Mouse (Mus musculus) forebrain, embryonic 13.5 days (tissue): ENCODE results near the gene Esr2. TPM values are rescaled to one million over a fixed set of nuclear protein-coding genes. Genes with fewer than 3 reads are reported as not detected.

Experiments
- ATAC-seq: fragments of 200-750 bp; cut with Nextera tagmentation; 2 replicates; pipeline ENCODE4 v1.8.0; 2017
- H3K27ac ChIP-seq: fragments of 300-500 bp; sonication (generic); 2 replicates; pipeline ENCODE4 v1.5.1; 2015; ENCODE audit warnings: inconsistent platforms, mild to moderate bottlenecking, moderate library complexity
- H3K27me3 ChIP-seq: fragments of 300-500 bp; sonication (generic); 2 replicates; pipeline ENCODE4 v1.6.1; 2015; ENCODE audit warnings: mild to moderate bottlenecking, inconsistent platforms
- H3K36me3 ChIP-seq: fragments of 300-500 bp; sonication (generic); 2 replicates; pipeline ENCODE4 v1.6.1; 2015; ENCODE audit warnings: mild to moderate bottlenecking, inconsistent platforms; ENCODE audit not compliant: poor library complexity, severe bottlenecking
- H3K4me1 ChIP-seq: fragments of 300-500 bp; sonication (generic); 2 replicates; pipeline ENCODE4 v1.6.1; 2015; ENCODE audit warnings: inconsistent platforms
- H3K4me2 ChIP-seq: fragments of 300-500 bp; sonication (generic); 2 replicates; pipeline ENCODE4 v1.6.1; 2015; ENCODE audit warnings: inconsistent platforms, mild to moderate bottlenecking, moderate library complexity
- H3K4me3 ChIP-seq: fragments of 300-500 bp; sonication (generic); 2 replicates; pipeline ENCODE4 v1.5.1; 2015; ENCODE audit warnings: mild to moderate bottlenecking, inconsistent platforms
- H3K9ac ChIP-seq: fragments of 300-500 bp; sonication (generic); 2 replicates; pipeline ENCODE4 v1.6.1; 2015; ENCODE audit warnings: mild to moderate bottlenecking, inconsistent platforms
- H3K9me3 ChIP-seq: fragments of 300-500 bp; sonication (generic); replicated peaks from 2 replicates; pipeline ENCODE4 v1.6.1; 2016; ENCODE audit warnings: inconsistent platforms
- WGBS: fragments of 180-500 bp; shearing (Covaris S2); methylation state at CpG from one replicate; pipeline ENCODE4 v1.1.7; 2015; 5-methylcytosine and 5-hydroxymethylcytosine counted together
- polyA plus RNA-seq: library from polyadenylated mRNA; unstranded; fragments of >200 nt; fragmentation: Nextera tagmentation; extraction: Ambion mirVana; gene quantifications from 2 replicates; pipeline ENCODE4 v1.2.1, GENCODE M21; 2015

The Esr2 gene
- polyA plus RNA-seq, 1 experiment from 2014 or later, result 0.12 TPM

GRCm38 (mm10) chr12:76073066-76073826 is 103.8 kb downstream of the Esr2 start:
- Histone ChIP-seq H3K27me3 (0 out of 2 replicates have a peak, but pooled peaks cover 4% of the 10 kb centered on the region), H3K9ac (no peak overlapping the region), H3K27ac (no peak overlapping the region), H3K4me1 (peaks cover 17% of the 10 kb centered on the region), H3K36me3 (peaks cover 54% of the 10 kb centered on the region), H3K4me3 (no peak overlapping the region), H3K9me3 (no peaks in the 10 kb centered on the region), H3K4me2 (no peak overlapping the region)
- ATAC-seq, result no peak
- WGBS, result 15% methylated on average over 13 of the region's 13 CpGs

- ATAC-seq, result no peak
- Histone ChIP-seq H3K9ac (no peak overlapping the region), H3K27ac (no peak overlapping the region), H3K4me3 (peak overlapping the region; percentile 4; the same call in 1 of the 2 replicates), H3K4me2 (peak overlapping the region; percentile 26), H3K9me3 (no peaks in the 10 kb centered on the region), H3K27me3 (0 out of 2 replicates have a peak, but pooled peaks cover 4% of the 10 kb centered on the region), H3K4me1 (peaks cover 17% of the 10 kb centered on the region), H3K36me3 (peaks cover 55% of the 10 kb centered on the region)
- WGBS, result 13% methylated on average over 19 of the region's 19 CpGs
Measured at GRCm38 (mm10) chr12:76071935-76072849, 104.9 kb downstream of the Esr2 start.

Other genes with a start within 250 kb of the Esr2 start
- gene Tex21, start 69.5 kb upstream of the Esr2 start, polyA plus RNA-seq, result not detected in 2 replicates
- 48.0 and 53.6 TPM in 2 replicates for gene Mthfd1, start 78.0 kb upstream of the Esr2 start, polyA plus RNA-seq
- gene Akap5, start 147.6 kb upstream of the Esr2 start, polyA plus RNA-seq, result 4.5 and 5.3 TPM in 2 replicates
- gene Zbtb25, start 192.3 kb upstream of the Esr2 start, polyA plus RNA-seq, result 18.4 and 18.5 TPM in 2 replicates
- gene Zbtb1, start 193.0 kb upstream of the Esr2 start, polyA plus RNA-seq, result 5.5 and 5.6 TPM in 2 replicates
- gene Hspa2, start 226.9 kb upstream of the Esr2 start, polyA plus RNA-seq, result 4.9 and 5.2 TPM in 2 replicates
- 0.71 and 1.2 TPM in 2 replicates for gene Ppp1r36, start 240.3 kb upstream of the Esr2 start, polyA plus RNA-seq